Mouse (Mus musculus) T-helper 17 cell (primary cell): ENCODE results near the gene Man2b2.

Experiments used
- in situ Hi-C, 2 experiments: fragments of 300-600 bp; cut with MboI, MseI; formaldehyde crosslinking; loops; 1 replicate in 1 of 2; 2 replicates in 1 of 2; pipeline ENCODE4 v1.15.1; 2025; ENCODE audit warnings: high pct_unique_total_duplicates in 2 of 2

Man2b2 gene

GRCm38 (mm10) chr5:36829913-36830879, at the start of gene Man2b2:
Man2b2 (minus strand) TSS chr5:36830653.
- in situ Hi-C loops, result loop anchor here in 1 of 2 experiments (10.0 kb wide), 1 partner anchor 1265 kb away; no protein-coding TSS in a partner anchor

- in situ Hi-C loops, result loop anchor here in 1 of 2 experiments (25.0 kb wide), 1 partner anchor 934 kb away; the partner anchor contains the start of gene Msx1
Measured at GRCm38 (mm10) chr5:36878801-36879200, 48.3 kb upstream of the Man2b2 start.

- in situ Hi-C loops, result loop anchor here in 1 of 2 experiments (25.0 kb wide), 1 partner anchor 935 kb away; the partner anchor contains the start of gene Msx1
Measured at GRCm38 (mm10) chr5:36877641-36878040, 47.2 kb upstream of the Man2b2 start.

- in situ Hi-C loops, result loop anchor here in 1 of 2 experiments (25.0 kb wide), 1 partner anchor 935 kb away; the partner anchor contains the start of gene Msx1
Measured at GRCm38 (mm10) chr5:36876777-36877396, 46.4 kb upstream of the Man2b2 start.

DNA sequence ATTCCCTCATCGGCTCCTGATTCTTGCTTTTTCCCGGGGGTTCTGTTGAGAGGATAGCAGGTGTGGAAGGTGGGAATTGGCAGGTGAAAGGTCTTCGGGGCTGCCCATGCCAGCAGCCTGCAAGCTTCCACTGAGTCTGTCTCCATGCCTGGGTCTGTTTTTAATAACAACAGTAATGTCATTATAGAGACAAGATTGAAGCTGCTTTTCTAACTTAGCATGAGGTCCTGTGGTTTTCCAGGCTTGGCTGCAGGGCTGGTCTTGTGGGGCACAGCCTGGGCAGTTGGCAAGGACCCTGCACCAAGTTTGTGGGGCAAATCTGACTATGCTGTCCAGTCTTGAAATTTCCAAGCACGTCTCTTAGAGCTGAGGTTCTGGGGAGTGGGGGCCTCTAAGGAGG, 45.5 kb upstream of the Man2b2 start:
- in situ Hi-C loops, result loop anchor here in 1 of 2 experiments (25.0 kb wide), 1 partner anchor 936 kb away; the partner anchor contains the start of gene Msx1

DNA sequence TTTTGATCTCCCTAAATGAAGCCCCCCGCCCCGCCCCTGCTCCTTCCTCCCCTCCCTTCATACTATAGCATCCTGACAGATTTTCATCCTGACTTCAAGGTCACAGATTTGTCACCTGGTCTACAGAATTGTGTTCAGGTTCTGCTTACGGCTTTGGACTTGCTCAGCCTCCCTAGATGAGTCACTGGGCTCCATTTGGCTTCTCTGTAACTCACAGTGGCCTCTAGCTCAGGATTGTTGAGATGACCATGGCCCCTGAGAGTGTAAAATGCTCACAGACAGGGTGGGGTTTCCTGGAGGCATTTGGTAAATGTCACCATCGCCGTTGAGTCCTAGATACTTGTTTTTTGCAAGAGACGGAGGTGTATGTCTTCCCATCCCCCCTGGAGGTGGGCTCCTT, 40.5 kb upstream of the Man2b2 start:
- in situ Hi-C loops, result no loop called here

GRCm38 (mm10) chr5:36869578-36870236, 39.3 kb upstream of the Man2b2 start:
- in situ Hi-C loops, result no loop called here

DNA sequence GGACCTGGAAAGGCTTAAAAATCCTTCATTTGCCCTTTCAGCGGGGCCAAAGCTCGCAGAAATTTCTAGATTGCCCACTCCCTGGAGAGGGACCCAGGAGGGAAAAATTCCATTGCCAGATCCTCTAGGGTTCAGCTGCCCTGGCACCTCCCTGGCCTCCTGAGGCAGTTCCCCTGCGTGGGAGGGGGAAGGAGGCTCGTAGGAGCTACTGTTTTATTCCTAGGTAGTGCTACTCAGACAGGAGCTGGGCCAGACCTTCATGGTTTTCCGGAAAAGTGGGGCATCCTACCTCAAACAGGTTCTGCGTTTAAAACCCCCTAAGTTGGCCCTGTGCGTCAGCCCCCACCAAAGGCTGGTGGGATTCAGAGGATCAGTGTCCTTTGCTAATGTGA, 38.7 kb upstream of the Man2b2 start:
- in situ Hi-C loops, result no loop called here

- in situ Hi-C loops, result no loop called here
Measured at GRCm38 (mm10) chr5:36868266-36869090, 38.0 kb upstream of the Man2b2 start, which contains the start of gene Ppp2r2c. Ppp2r2c (plus strand) TSS chr5:36868513.

- in situ Hi-C loops, result no loop called here
Measured at GRCm38 (mm10) chr5:36867561-36867960, 37.1 kb upstream of the Man2b2 start.

DNA sequence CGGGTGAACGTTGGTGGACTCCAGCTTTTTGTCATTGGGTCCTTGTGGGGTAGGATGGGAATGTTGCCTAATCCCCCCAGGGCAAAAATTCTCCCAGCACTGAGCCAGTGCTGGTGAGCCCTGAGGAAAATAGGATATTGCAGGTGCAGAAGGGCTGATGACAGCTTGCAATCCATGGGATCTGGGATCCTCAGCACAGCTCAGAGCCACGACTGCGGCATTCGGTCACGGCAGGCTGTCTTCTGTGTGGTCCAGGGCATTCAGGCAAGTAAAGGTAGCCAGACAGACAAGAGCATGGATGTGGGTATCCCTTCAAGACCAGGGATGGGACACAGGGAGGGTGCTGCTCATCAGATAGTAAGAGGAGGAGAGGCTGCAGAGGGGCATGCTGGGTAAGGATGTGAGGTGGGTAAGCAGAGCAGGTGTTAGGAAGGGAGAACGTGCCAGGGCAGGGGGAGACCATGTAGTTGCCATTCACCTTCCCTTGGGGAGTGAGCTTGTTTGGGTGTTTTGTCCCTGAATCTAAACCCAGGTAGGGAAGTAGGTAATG, 36.3 kb upstream of the Man2b2 start:
- in situ Hi-C loops, result no loop called here

- in situ Hi-C loops, result no loop called here
Measured at GRCm38 (mm10) chr5:36861084-36861483, 30.6 kb upstream of the Man2b2 start.

- in situ Hi-C loops, result no loop called here
Measured at GRCm38 (mm10) chr5:36857546-36857945, 27.1 kb upstream of the Man2b2 start.

DNA sequence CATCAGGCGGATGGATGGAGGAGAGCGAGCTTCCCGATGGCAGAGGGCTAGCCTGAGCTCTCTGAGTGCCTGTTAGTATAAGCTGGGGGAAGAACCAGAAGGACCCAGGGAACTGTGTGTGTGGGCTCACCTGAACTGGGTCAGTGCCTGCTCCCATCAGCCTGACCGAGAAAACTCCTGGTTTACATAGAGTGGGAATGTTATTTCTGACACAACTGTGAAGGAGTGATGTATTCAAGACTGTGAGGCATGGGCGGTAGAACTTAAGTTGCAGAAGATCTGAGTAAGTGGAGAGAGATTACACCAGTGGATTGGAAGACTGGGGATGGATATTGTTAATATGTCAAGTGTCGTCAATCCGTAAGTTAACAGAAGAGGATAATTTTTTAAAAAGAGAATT, 26.1 kb upstream of the Man2b2 start:
- in situ Hi-C loops, result no loop called here

- in situ Hi-C loops, result no loop called here
Measured at GRCm38 (mm10) chr5:36855180-36855579, 24.7 kb upstream of the Man2b2 start.

DNA sequence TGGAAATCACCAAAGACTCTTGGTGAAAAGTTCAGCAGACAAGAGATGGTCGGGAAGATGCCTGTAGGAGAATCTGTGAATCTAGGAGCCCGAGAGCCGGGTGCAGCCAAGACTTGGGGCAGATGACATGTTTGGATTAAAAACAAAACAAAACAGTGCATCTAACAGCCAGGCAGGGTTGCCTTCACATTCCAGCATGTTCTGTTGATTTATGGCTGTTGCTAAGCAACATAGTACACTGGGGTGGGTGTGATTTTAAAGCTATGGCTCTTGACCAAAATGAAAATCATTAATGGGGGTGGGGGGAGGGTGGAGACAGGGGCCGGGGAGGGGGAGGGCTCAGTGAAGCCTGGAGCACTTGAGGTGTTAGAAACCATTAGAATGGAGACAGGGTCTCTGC, 21.1 kb upstream of the Man2b2 start:
- in situ Hi-C loops, result no loop called here

- in situ Hi-C loops, result no loop called here
Measured at GRCm38 (mm10) chr5:36844490-36844889, 14.0 kb upstream of the Man2b2 start.

DNA sequence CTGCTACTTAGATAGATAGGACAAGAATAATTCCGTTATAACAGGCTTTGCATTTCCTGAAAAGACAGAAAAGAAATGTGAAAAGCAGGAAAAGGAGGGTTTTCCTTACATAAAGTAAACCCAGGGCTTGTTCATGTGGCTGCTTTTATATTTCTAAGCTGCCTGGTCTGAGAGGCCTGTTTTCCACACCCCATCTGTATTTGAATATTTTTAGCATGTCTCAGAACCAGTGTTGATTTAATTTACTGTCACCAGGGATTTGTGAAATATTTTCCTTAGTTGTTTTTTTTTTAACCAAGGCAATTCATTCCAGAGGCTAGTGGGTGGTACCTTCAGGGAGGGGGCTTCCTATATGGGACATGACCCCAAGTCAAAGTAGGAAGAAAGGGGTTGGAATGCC, 11.2 kb upstream of the Man2b2 start:
- in situ Hi-C loops, result no loop called here

DNA sequence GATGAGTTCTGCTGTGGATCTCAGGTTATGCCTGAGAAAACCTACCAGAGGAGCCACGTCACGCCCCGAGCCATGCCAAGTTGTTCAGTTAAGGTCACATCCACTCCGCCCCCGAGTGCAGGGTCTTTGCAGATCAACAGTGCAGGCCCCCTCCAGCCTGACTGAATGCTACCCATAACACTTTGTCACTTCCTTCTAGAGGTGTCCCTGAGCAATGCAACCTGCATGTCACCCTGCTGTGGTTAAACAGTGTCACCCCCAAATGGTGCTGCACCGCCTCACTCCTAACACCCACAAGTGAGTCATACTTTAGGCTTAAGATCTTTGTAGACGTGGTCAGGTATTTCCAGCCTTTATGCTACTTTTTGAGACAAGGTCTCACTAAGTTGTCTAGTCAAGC, 9.6 kb upstream of the Man2b2 start:
- in situ Hi-C loops, result no loop called here

DNA sequence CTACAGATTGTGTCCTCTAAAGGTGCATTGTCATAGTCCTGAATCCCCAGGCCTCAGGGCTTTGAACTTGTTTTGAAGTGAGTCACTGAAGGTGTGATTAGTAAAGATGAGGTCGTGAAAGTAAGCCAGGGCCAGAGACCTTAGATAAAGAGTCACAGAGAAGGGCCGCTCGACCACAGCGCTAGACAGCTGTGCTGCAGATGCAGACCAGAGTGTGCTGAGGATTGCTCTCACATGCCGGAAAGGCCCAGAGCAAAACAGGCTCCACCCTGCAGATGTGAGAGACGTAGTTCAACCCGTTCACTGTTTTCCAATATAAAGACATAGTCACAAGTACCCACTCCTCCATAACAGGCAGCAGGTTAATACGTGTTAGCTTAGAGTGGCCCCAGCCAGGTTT, 9.1 kb upstream of the Man2b2 start:
- in situ Hi-C loops, result loop anchor here in 1 of 2 experiments (10.0 kb wide), 1 partner anchor 1275 kb away; no protein-coding TSS in a partner anchor
